Mouse (Mus musculus): Measurements from ENCODE around the gene Tomm6.
A peak's percentile ranks its signal among the peaks of the same experiment; 100 is the strongest.
"Not testable (repeated sequence)": the region's sequence is repeated elsewhere in the genome, so short reads cannot be mapped to it uniquely, and the experiment has no call there.

Tomm6 gene

GRCm38 (mm10) chr17:47694503-47695336 lies 6.5 kb upstream of the Tomm6 start, which contains the start of gene Prickle4:
Gene Prickle4 (minus strand): TSS chr17:47694736.
- DNase-seq (ENCODE audit: low spot score) = peak; percentile 97

GRCm38 (mm10) chr17:47694442-47694502 lies 6.1 kb upstream of the Tomm6 start, which contains the start of gene Gm21981:
Gene Gm21981 (minus strand): TSS chr17:47694455.
- DNase-seq (ENCODE audit: low spot score) = no peak

GRCm38 (mm10) chr17:47693671-47694441 lies 5.7 kb upstream of the Tomm6 start:
- no peak for DNase-seq (ENCODE audit: low spot score)

- DNase-seq (ENCODE audit: low spot score) = no peak
Measured at GRCm38 (mm10) chr17:47691650-47692049, 3.5 kb upstream of the Tomm6 start.

GRCm38 (mm10) chr17:47689894-47690293 lies 1.7 kb upstream of the Tomm6 start:
- no peak for DNase-seq (ENCODE audit: low spot score)

- peak; percentile 56 for DNase-seq (ENCODE audit: low spot score)
Measured at GRCm38 (mm10) chr17:47688608-47689575, 706 bp upstream of the Tomm6 start, which contains the start of gene Frs3. Gene Frs3 (plus strand): TSS chr17:47689030.

GRCm38 (mm10) chr17:47687409-47688343 lies 510 bp downstream of the Tomm6 start:
- DNase-seq (ENCODE audit: low spot score) = peak; percentile 85

- DNase-seq (ENCODE audit: low spot score) = no peak
Measured at GRCm38 (mm10) chr17:47682836-47683235, 5.3 kb downstream of the Tomm6 start.

- DNase-seq (ENCODE audit: low spot score) = no peak
Measured at GRCm38 (mm10) chr17:47678702-47679101, 9.5 kb downstream of the Tomm6 start.

- DNase-seq (ENCODE audit: low spot score) = no peak
Measured at GRCm38 (mm10) chr17:47678238-47678637, 9.9 kb downstream of the Tomm6 start.

GRCm38 (mm10) chr17:47676581-47676980 lies 11.6 kb downstream of the Tomm6 start:
- DNase-seq (ENCODE audit: low spot score) = peak; percentile 70

- peak; percentile 52 for DNase-seq (ENCODE audit: low spot score)
Measured at GRCm38 (mm10) chr17:47672311-47673111, 15.7 kb downstream of the Tomm6 start.

- DNase-seq (ENCODE audit: low spot score) = no peak
Measured at GRCm38 (mm10) chr17:47671988-47672310, 16.2 kb downstream of the Tomm6 start.

GRCm38 (mm10) chr17:47669166-47669565 lies 19.0 kb downstream of the Tomm6 start:
- no peak for DNase-seq (ENCODE audit: low spot score)

- DNase-seq (ENCODE audit: low spot score) = no peak
Measured at GRCm38 (mm10) chr17:47664474-47664873, 23.7 kb downstream of the Tomm6 start.

- no peak for DNase-seq (ENCODE audit: low spot score)
Measured at GRCm38 (mm10) chr17:47663009-47663713, 25.0 kb downstream of the Tomm6 start.

- DNase-seq (ENCODE audit: low spot score) = no peak
Measured at GRCm38 (mm10) chr17:47658741-47659243, 29.4 kb downstream of the Tomm6 start.

- no peak for DNase-seq (ENCODE audit: low spot score)
Measured at GRCm38 (mm10) chr17:47657901-47658300, 30.3 kb downstream of the Tomm6 start.

GRCm38 (mm10) chr17:47655697-47656096 lies 32.5 kb downstream of the Tomm6 start:
- no peak for DNase-seq (ENCODE audit: low spot score)

GRCm38 (mm10) chr17:47654346-47654745 lies 33.8 kb downstream of the Tomm6 start:
- not testable (repeated sequence) for DNase-seq (ENCODE audit: low spot score)

All from ovary, postnatal 14 days (tissue).